Mouse (Mus musculus): ENCODE measurements around the gene Cers6. TPM values are rescaled to one million over a fixed set of nuclear protein-coding genes. Genes with fewer than 3 reads are reported as not detected.

Gene Cers6
- polyA plus RNA-seq, 1 experiment from 2014 or later, result 8.2 TPM

GRCm38 (mm10) chr2:68995723-68996122, 134.5 kb downstream of the Cers6 start:
- Histone ChIP-seq H3K27ac (ENCODE audit: low read depth) (no peak overlapping the region), H3K27me3 (ENCODE audit: insufficient read depth, low read length) (no peaks in the 10 kb centered on the region), H3K36me3 (replicated peaks; ENCODE audit: insufficient read depth, low read length) (peaks cover 4% of the 10 kb centered on the region; the same call in 1 of the 2 replicates), H3K4me1 (ENCODE audit: insufficient read depth) (0 out of 2 replicates have a peak, but pooled peaks cover 3% of the 10 kb centered on the region), H3K9ac (replicated peaks) (no peak overlapping the region), H3K4me2 (ENCODE audit: low read depth, low read length) (no peak overlapping the region), H3K4me3 (ENCODE audit: low read depth, low read length) (no peak overlapping the region), H3K9me3 (ENCODE audit: low read length) (no peaks in the 10 kb centered on the region)
- DNase-seq (no peak), ATAC-seq (no peak)
- TF ChIP-seq CTCF (IDR thresholded peaks at IDR 0.05; ENCODE audit: low read depth), result no peak
- no peak for TF ChIP-seq EP300 (IDR thresholded peaks at IDR 0.05; ENCODE audit: low read depth)

GRCm38 (mm10) chr2:68996268-68996667, 135.0 kb downstream of the Cers6 start:
- Histone ChIP-seq H3K4me3 (ENCODE audit: low read depth, low read length) (no peak overlapping the region), H3K4me1 (ENCODE audit: insufficient read depth) (0 out of 2 replicates have a peak, but pooled peaks cover 3% of the 10 kb centered on the region), H3K27ac (ENCODE audit: low read depth) (no peak overlapping the region), H3K27me3 (ENCODE audit: insufficient read depth, low read length) (no peaks in the 10 kb centered on the region), H3K9me3 (ENCODE audit: low read length) (no peaks in the 10 kb centered on the region), H3K4me2 (ENCODE audit: low read depth, low read length) (no peak overlapping the region), H3K36me3 (replicated peaks; ENCODE audit: insufficient read depth, low read length) (peaks cover 4% of the 10 kb centered on the region; the same call in 1 of the 2 replicates), H3K9ac (replicated peaks) (no peak overlapping the region)
- DNase-seq (no peak), ATAC-seq (no peak)
- WGBS (ENCODE audit: insufficient replicate concordance), result 70% methylated on average over 1 of the region's 1 CpGs
- TF ChIP-seq CTCF (IDR thresholded peaks at IDR 0.05; ENCODE audit: low read depth) (no peak), EP300 (IDR thresholded peaks at IDR 0.05; ENCODE audit: low read depth) (no peak)

GRCm38 (mm10) chr2:69004001-69004400, 142.8 kb downstream of the Cers6 start:
- ATAC-seq, result no peak
- TF ChIP-seq EP300 (IDR thresholded peaks at IDR 0.05; ENCODE audit: low read depth), result no peak
- TF ChIP-seq CTCF (IDR thresholded peaks at IDR 0.05; ENCODE audit: low read depth), result no peak
- 84% methylated on average over 5 of the region's 5 CpGs for WGBS (ENCODE audit: insufficient replicate concordance)

GRCm38 (mm10) chr2:69011392-69011791, 150.2 kb downstream of the Cers6 start:
- Histone ChIP-seq H3K27me3 (ENCODE audit: insufficient read depth, low read length) (no peaks in the 10 kb centered on the region), H3K4me2 (ENCODE audit: low read depth, low read length) (no peak overlapping the region), H3K27ac (ENCODE audit: low read depth) (no peak overlapping the region), H3K36me3 (replicated peaks; ENCODE audit: insufficient read depth, low read length) (no peaks in the 10 kb centered on the region), H3K4me1 (ENCODE audit: insufficient read depth) (peaks cover 6% of the 10 kb centered on the region; the same call in 1 of the 2 replicates), H3K9me3 (ENCODE audit: low read length) (no peaks in the 10 kb centered on the region), H3K9ac (replicated peaks) (no peak overlapping the region), H3K4me3 (ENCODE audit: low read depth, low read length) (no peak overlapping the region)
- ATAC-seq, result no peak
- no peak for TF ChIP-seq CTCF (IDR thresholded peaks at IDR 0.05; ENCODE audit: low read depth)
- no peak for TF ChIP-seq EP300 (IDR thresholded peaks at IDR 0.05; ENCODE audit: low read depth)
- no peak for DNase-seq
- WGBS (ENCODE audit: insufficient replicate concordance), result 71% methylated on average over 7 of the region's 7 CpGs

More at GRCm38 (mm10) chr2:69004001-69004400, 142.8 kb downstream of the Cers6 start:
- Histone ChIP-seq H3K36me3 (replicated peaks; ENCODE audit: insufficient read depth, low read length) (no peaks in the 10 kb centered on the region), H3K9ac (replicated peaks) (no peak overlapping the region), H3K4me1 (ENCODE audit: insufficient read depth) (no peaks in the 10 kb centered on the region), H3K4me2 (ENCODE audit: low read depth, low read length) (no peak overlapping the region), H3K4me3 (ENCODE audit: low read depth, low read length) (no peak overlapping the region), H3K9me3 (ENCODE audit: low read length) (no peaks in the 10 kb centered on the region), H3K27me3 (ENCODE audit: insufficient read depth, low read length) (no peaks in the 10 kb centered on the region), H3K27ac (ENCODE audit: low read depth) (no peak overlapping the region)
- DNase-seq, result no peak

- H3K9ac ChIP-seq (replicated peaks), result no peak overlapping the region
- no peaks in the 10 kb centered on the region for H3K27me3 ChIP-seq (ENCODE audit: insufficient read depth, low read length)
- no peaks in the 10 kb centered on the region for H3K9me3 ChIP-seq (ENCODE audit: low read length)
- ATAC-seq (no peak), DNase-seq (no peak)
- H3K4me3 ChIP-seq (ENCODE audit: low read depth, low read length), result no peak overlapping the region
- no peaks in the 10 kb centered on the region for H3K36me3 ChIP-seq (replicated peaks; ENCODE audit: insufficient read depth, low read length)
- H3K27ac ChIP-seq (ENCODE audit: low read depth), result no peak overlapping the region
- no peak overlapping the region for H3K4me2 ChIP-seq (ENCODE audit: low read depth, low read length)
- 70% methylated on average over 2 of the region's 2 CpGs for WGBS (ENCODE audit: insufficient replicate concordance)
- TF ChIP-seq EP300 (IDR thresholded peaks at IDR 0.05; ENCODE audit: low read depth), result no peak
- no peak for TF ChIP-seq CTCF (IDR thresholded peaks at IDR 0.05; ENCODE audit: low read depth)
- peaks cover 6% of the 10 kb centered on the region; the same call in 1 of the 2 replicates for H3K4me1 ChIP-seq (ENCODE audit: insufficient read depth)
Observed at GRCm38 (mm10) chr2:69011860-69012259, 150.6 kb downstream of the Cers6 start.

GRCm38 (mm10) chr2:69014241-69014640, 153.0 kb downstream of the Cers6 start:
- Histone ChIP-seq H3K27me3 (ENCODE audit: insufficient read depth, low read length) (no peaks in the 10 kb centered on the region), H3K4me2 (ENCODE audit: low read depth, low read length) (no peak overlapping the region), H3K36me3 (replicated peaks; ENCODE audit: insufficient read depth, low read length) (no peaks in the 10 kb centered on the region), H3K27ac (ENCODE audit: low read depth) (no peak overlapping the region), H3K9ac (replicated peaks) (no peak overlapping the region), H3K4me1 (ENCODE audit: insufficient read depth) (peaks cover 6% of the 10 kb centered on the region; the same call in 1 of the 2 replicates), H3K9me3 (ENCODE audit: low read length) (no peaks in the 10 kb centered on the region), H3K4me3 (ENCODE audit: low read depth, low read length) (no peak overlapping the region)
- no peak for DNase-seq
- ATAC-seq, result no peak
- TF ChIP-seq CTCF (IDR thresholded peaks at IDR 0.05; ENCODE audit: low read depth) (no peak), EP300 (IDR thresholded peaks at IDR 0.05; ENCODE audit: low read depth) (no peak)
- 80% methylated on average over 9 of the region's 9 CpGs for WGBS (ENCODE audit: insufficient replicate concordance)
